Mouse (Mus musculus): Measurements from ENCODE around the gene Rundc3b.

Gene Rundc3b

DNA sequence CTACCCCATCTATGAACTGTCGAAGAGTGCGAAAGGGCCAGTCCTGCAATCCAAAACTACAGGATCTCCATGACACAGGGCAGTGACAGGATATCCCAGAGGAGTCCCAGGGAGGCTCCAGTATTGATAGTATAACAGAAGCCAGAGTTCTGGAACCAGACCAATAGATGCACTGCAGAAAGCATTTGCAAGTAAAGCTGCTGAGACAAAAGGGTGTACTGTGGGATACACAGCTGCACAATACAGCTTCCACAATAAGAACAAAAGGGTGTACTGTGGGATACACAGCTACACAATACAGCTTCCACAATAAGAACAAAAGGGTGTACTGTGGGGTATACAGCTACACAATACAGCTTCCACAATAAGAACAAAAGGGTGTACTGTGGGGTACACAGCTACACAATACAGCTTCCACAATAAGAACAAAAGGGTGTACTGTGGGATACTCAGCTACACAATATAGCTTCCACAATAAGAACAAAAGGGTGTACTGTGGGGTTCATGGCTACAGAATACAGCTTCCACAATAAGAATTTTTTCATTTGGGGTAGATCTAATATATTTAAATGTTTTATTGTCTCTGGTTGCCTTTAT, 134.0 kb downstream of the Rundc3b start:
- DNase-seq (ENCODE audit: low spot score in 2 of 2): no peak

DNA sequence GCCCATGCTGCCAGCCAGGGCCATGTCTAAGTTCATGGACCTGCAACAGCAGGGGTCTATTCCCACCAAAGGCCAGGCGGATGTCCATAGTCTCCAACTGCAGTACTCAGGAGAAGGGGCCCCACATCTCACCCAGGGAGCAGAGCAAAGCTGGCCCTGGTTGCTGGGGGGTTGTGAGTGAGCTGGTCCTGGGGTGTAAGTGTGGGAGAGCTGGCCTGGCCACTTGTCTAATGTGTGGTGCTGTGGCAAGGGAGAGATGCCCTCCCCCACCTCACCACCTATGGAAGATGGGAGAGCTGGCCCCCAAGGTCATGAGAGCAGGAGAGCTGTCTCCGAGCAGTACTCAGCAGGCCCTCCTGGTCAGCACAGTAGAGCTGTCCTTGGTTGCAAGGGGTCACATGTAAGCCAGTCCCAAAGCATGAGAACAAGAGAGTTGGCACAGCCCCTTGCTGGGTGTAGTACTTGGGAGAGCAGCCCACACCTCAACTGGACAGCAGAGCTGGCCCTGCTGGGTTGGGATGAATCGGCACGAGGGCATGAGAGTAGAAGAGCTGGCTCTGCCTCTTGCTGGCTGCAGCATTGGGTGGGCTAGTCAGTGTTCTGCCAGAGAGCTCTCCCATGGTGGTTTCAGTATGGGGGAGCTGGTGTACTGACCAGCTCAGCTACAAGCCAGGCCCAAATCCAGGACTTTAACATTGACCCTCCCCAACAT, 134.6 kb downstream of the Rundc3b start:
- DNase-seq (ENCODE audit: low spot score in 2 of 2): no peak

DNA sequence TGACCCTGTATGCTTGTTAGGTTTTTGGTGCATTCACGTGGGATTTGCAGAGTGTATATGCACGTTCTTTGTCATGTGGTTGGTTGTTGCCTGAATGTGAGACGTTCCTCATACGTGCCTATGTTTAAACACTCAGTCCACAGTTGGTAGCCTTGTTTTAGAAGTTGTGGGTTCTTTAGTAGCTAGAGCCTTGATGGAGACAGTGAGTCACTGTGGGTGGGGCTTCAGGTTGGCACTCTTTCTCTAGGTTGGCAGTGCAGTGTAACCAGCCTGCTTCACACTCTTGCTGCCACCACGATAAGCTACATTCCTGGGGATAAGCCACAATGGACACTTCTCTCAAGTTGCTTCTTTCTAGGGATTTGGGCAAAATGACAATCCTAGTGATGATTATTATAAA, 166.2 kb downstream of the Rundc3b start:
- DNase-seq (ENCODE audit: low spot score in 2 of 2): no peak

DNA sequence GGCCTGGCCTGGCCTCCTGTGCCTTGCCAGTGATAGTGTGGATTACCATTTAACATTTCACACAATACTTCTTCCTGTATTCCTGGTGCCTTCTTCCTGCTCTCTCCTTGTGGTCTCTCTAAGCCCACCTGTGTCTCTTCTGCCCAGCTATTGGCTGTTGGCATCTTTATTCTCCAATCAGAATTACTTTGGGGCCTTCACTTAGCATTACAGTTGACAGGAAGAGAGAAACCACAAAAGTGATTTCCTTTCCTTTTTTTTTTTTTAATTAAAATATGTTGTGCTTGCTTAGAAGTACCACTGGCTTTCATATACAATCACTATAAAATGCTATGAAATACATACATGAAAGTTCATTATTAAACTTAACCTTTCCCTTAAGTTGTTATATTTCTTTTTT, 167.2 kb downstream of the Rundc3b start:
- DNase-seq (ENCODE audit: low spot score in 2 of 2): no peak
